Mouse (Mus musculus) small intestine, adult 2 months (tissue): ENCODE results near the gene Pqlc2. TPM values are rescaled to one million over a fixed set of nuclear protein-coding genes. Genes with fewer than 3 reads are reported as not detected.
A peak's percentile ranks its signal among the peaks of the same experiment; 100 is the strongest.

Experiments used
- H3K27ac ChIP-seq: fragments of 200-500 bp; 2 replicates; pipeline ENCODE4 v1.5.1; 2012; ENCODE audit warnings: low read depth, low read length, control low read depth, inconsistent platforms; ENCODE audit not compliant: insufficient read depth
- H3K27me3 ChIP-seq: fragments of 200-500 bp; 2 replicates; pipeline ENCODE4 v1.6.1; 2012; ENCODE audit warnings: mild to moderate bottlenecking, moderate library complexity, low read length, inconsistent platforms; ENCODE audit not compliant: control insufficient read depth, insufficient read depth
- H3K36me3 ChIP-seq: fragments of 200-500 bp; 2 replicates; pipeline ENCODE4 v1.6.1; 2012; ENCODE audit warnings: mild to moderate bottlenecking, low read length, control low read depth, inconsistent platforms; ENCODE audit not compliant: control insufficient read depth, insufficient read depth
- H3K4me1 ChIP-seq: fragments of 200-500 bp; 2 replicates; pipeline ENCODE4 v1.6.1; 2012; ENCODE audit warnings: low read length, inconsistent platforms, mixed read lengths; ENCODE audit not compliant: control insufficient read depth, insufficient read depth, insufficient read length
- H3K4me3 ChIP-seq: fragments of 200-500 bp; 2 replicates; pipeline ENCODE4 v1.5.1; 2012; ENCODE audit warnings: low read depth, mild to moderate bottlenecking, control low read depth, inconsistent platforms, low read length, moderate library complexity
- CTCF ChIP-seq: fragments of 200-500 bp; IDR thresholded peaks from 2 replicates; pipeline ENCODE4 v1.5.1; 2012; ENCODE audit warnings: low read depth, mild to moderate bottlenecking, control low read depth, inconsistent platforms, low read length, moderate library complexity, mixed read lengths; ENCODE audit not compliant: insufficient replicate concordance, insufficient read length; ENCODE audit errors: extremely low read depth
- POLR2A ChIP-seq: fragments of 200-500 bp; IDR thresholded peaks from 2 replicates; pipeline ENCODE4 v1.6.1; 2012; ENCODE audit warnings: low read depth, mild to moderate bottlenecking, control low read depth, inconsistent platforms, low read length, moderate library complexity
- WGBS: fragments of 180-500 bp; shearing (Covaris S2); methylation state at CpG from one replicate; pipeline ENCODE4 v1.1.7; 2018; 5-methylcytosine and 5-hydroxymethylcytosine counted together
- polyA plus RNA-seq: library from polyadenylated mRNA; depleted of rRNA; stranded (reverse); fragments of >200 nt; gene quantifications from 2 replicates; pipeline ENCODE4 v1.2.3, GENCODE M21; 2012

The Pqlc2 gene
- polyA plus RNA-seq, 1 experiment, result 49.8 TPM

DNA sequence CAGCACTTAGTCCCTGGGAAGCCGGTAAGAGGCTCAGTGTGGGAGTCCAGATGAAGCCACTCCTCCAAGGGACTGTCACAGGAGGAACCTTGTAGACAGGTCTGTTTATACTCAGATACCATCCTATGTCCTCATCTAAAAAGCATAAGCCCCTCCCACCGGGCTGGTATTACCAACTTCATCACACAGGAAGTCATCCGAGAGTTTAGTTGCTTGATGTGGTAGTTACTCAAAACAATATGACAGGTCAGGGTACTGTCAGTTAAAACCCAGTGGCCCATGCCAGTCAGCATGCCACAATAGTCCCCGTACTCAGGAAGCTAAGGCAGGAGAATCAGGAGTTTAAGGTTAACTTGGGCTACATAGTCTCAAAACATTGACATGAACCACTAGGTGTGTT, 9.2 kb upstream of the Pqlc2 start:
- Histone ChIP-seq H3K4me3 (no peak overlapping the region), H3K27ac (no peak overlapping the region), H3K36me3 (peaks cover 39% of the 10 kb centered on the region), H3K4me1 (no peaks in the 10 kb centered on the region), H3K27me3 (no peaks in the 10 kb centered on the region)
- no peak for TF ChIP-seq POLR2A
- no peak for TF ChIP-seq CTCF
- WGBS, result 93% methylated on average over 4 of the region's 4 CpGs

DNA sequence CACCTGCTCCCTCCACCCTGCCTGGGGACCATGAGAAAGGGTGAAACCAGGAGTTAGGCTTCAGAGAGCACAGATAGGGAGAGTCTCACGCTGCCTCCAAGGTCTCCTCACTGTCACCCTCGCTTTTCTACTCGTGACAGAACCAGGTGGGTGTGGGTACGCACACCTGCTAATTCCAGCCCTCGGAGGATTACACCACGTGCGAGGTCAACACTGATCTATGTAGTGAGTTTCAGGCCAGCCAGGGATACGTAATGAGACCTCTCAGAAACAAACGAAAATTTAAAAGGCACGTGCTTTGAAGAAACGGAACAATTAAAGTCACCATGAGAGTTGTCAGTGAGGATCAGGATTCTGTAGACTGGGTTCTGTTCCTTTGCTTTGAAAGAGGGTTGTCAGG, 7.9 kb upstream of the Pqlc2 start:
- Histone ChIP-seq H3K4me1 (no peaks in the 10 kb centered on the region), H3K27me3 (no peaks in the 10 kb centered on the region), H3K36me3 (peaks cover 49% of the 10 kb centered on the region), H3K4me3 (no peak overlapping the region), H3K27ac (no peak overlapping the region)
- no peak for TF ChIP-seq POLR2A
- no peak for TF ChIP-seq CTCF
- 87% methylated on average over 11 of the region's 11 CpGs for WGBS

DNA sequence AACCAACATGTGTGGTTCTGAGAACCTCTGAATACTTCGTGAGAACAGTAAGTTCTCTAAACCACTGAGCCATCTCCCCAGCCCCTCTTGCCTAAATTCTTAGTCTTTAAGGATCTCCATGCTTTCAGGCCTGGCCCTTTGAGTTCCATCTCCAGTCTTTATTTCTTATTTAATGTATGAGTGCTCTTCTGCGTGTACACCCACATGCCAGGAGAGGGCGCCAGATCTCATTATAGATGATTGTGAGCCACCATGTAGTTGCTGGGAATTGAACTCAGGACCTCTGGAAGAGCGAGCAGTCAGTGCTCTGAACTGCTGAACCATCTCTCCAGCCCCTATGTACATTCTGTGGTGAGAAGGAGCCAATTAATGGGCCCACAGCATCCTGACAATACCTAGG, 2.1 kb upstream of the Pqlc2 start:
- Histone ChIP-seq H3K4me1 (peaks cover 5% of the 10 kb centered on the region; the same call in 1 of the 2 replicates), H3K27me3 (no peaks in the 10 kb centered on the region), H3K27ac (no peak overlapping the region), H3K36me3 (peaks cover 33% of the 10 kb centered on the region), H3K4me3 (no peak overlapping the region)
- TF ChIP-seq CTCF, result peak; percentile 45; the same call in 1 of the 2 replicates
- TF ChIP-seq POLR2A, result no peak
- WGBS, result 60% methylated on average over 4 of the region's 4 CpGs

DNA sequence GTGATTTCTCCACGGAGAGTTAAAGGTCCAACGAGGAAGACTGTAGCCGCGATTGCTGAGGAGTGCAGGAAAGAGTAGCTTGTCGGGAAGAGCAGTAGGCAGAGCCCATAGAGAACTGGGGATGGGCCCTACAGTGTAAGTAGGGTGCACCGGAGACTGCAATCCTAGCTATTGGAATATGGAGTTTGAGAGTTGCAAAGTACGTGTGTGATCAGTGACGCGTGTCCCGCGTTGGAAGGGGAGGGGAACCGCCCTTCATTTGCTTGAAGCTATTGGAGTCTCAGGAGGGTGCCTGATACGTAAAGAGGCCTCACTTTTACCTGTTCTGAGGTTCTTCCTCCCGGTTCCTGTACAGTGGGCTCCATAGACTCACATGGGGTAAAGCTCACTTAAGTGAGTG, 1.2 kb upstream of the Pqlc2 start:
- no peaks in the 10 kb centered on the region for H3K27me3 ChIP-seq
- peak overlapping the region; percentile 96 for H3K27ac ChIP-seq
- TF ChIP-seq POLR2A (no peak), CTCF (no peak; the same call in 1 of the 2 replicates)
- H3K36me3 ChIP-seq, result peaks cover 27% of the 10 kb centered on the region
- H3K4me1 ChIP-seq, result peaks cover 5% of the 10 kb centered on the region; the same call in 1 of the 2 replicates
- H3K4me3 ChIP-seq, result peak overlapping the region; percentile 96
- WGBS, result 11% methylated on average over 14 of the region's 14 CpGs

DNA sequence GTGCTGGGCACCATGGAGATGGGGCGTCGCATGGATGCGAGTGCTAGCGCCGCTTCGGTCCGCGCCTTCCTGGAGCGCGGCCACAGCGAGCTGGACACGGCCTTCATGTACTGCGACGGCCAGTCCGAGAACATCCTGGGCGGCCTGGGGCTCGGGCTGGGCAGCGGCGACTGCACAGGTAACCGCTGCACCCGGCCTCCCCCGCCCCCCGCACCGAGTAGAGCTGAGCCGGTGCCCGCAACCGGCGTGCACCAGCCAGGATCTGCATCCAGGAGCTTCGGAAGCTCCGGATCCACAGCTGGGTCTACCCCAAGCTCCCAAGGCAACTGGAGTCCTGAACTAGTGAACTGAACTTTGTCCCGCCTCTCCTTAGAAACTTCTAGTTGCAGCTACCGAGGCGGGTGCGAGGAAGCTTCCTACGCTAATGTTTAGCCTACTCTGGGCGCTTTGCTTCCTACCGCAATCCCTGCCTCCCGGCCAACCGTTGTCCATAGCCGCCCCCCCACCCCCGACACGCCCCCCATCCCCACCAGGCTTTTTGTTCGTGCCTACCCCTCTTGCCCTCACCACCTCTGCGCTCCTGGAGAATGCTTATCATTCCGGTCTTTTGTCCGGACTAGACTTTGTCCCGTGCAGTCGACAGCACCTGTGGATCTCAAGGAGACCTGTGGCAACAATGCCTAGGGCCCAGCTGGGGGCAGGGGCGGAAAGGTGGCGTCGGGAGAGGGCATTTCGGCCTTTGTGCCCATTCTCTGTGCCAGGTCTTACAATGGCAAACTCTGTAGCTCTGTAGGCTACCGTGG, 592 bp upstream of the Pqlc2 start:
- no peaks in the 10 kb centered on the region for H3K27me3 ChIP-seq
- under 1% methylated on average over 53 of the region's 53 CpGs for WGBS
- peaks cover 30% of the 10 kb centered on the region for H3K36me3 ChIP-seq
- H3K4me3 ChIP-seq, result peak overlapping the region; percentile 96
- peaks cover 5% of the 10 kb centered on the region; the same call in 1 of the 2 replicates for H3K4me1 ChIP-seq
- TF ChIP-seq POLR2A, result no peak
- TF ChIP-seq CTCF, result no peak
- H3K27ac ChIP-seq, result peak overlapping the region; percentile 96

DNA sequence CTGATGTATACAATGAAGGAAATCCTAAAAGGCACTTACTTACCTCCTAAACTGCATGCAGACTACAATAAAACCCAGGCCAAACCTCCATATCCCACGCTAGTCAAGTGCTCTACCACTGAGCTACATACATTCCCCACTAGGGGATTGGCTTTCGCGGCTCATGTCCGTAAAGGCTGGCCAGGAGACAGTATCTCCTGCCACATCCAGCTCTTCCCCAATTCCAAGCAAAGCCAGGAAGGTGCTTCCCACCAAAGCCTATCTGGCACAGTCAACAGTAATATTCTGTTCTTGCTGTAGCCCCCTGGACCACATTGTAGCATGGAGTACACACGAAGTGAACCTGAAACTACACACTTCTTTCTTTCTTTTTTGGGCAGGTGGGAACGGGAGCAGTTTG, 857 bp downstream of the Pqlc2 start:
- Histone ChIP-seq H3K36me3 (peaks cover 23% of the 10 kb centered on the region), H3K27me3 (no peaks in the 10 kb centered on the region), H3K4me3 (peak overlapping the region; percentile 96), H3K27ac (no peak overlapping the region), H3K4me1 (peaks cover 5% of the 10 kb centered on the region; the same call in 1 of the 2 replicates)
- TF ChIP-seq POLR2A (no peak), CTCF (peak; percentile 34; the same call in 1 of the 2 replicates)
- WGBS, result 29% methylated on average over 6 of the region's 6 CpGs

DNA sequence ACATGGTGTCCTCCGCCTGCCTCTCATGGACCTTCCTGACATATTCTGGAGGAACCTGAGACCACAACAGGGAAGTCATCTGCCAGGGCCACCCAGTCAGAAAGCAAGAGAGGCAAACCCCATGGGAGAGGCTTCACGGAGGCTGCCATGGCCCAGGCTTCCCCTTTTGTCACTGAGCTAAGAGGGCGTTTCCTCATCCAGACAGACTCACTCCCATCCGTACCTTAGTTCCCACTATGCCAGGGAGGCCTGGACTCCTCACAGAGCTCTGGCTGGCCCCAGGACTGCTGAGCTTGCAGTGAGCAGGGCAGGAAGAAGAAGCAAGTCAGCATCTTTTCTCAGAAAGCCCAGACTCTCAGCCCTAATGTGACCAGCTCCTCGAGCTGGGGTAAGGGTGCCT, 2.6 kb downstream of the Pqlc2 start:
- 89% methylated on average over 5 of the region's 5 CpGs for WGBS
- peaks cover 5% of the 10 kb centered on the region; the same call in 1 of the 2 replicates for H3K4me1 ChIP-seq
- no peak overlapping the region for H3K27ac ChIP-seq
- no peak overlapping the region for H3K4me3 ChIP-seq
- peaks cover 14% of the 10 kb centered on the region for H3K36me3 ChIP-seq
- TF ChIP-seq POLR2A (no peak), CTCF (no peak)
- no peaks in the 10 kb centered on the region for H3K27me3 ChIP-seq
